Mouse (Mus musculus) heart, embryonic 13.5 days (tissue): ENCODE measurements around the gene Wdr5. TPM values are rescaled to one million over a fixed set of nuclear protein-coding genes. Genes with fewer than 3 reads are reported as not detected.

Source experiments
- ATAC-seq: fragments of 200-750 bp; cut with Nextera tagmentation; 2 replicates; pipeline ENCODE4 v1.8.0; 2017; ENCODE audit warnings: moderate TSS enrichment; ENCODE audit not compliant: insufficient number of reproducible peaks, low FRiP score, low TSS enrichment; ENCODE audit errors: extremely low read depth
- H3K27ac ChIP-seq: fragments of 300-500 bp; sonication (generic); replicated peaks from 2 replicates; pipeline ENCODE4 v1.5.1; 2015; ENCODE audit warnings: moderate library complexity, mild to moderate bottlenecking, inconsistent platforms
- H3K27me3 ChIP-seq: fragments of 300-500 bp; sonication (generic); replicated peaks from 2 replicates; pipeline ENCODE4 v1.6.1; 2015; ENCODE audit warnings: mild to moderate bottlenecking, inconsistent platforms
- H3K36me3 ChIP-seq: fragments of 300-500 bp; sonication (generic); 2 replicates; pipeline ENCODE4 v1.6.1; 2015; ENCODE audit warnings: mild to moderate bottlenecking, inconsistent platforms
- H3K4me1 ChIP-seq: fragments of 300-500 bp; sonication (generic); 2 replicates; pipeline ENCODE4 v1.6.1; 2015; ENCODE audit warnings: inconsistent platforms
- H3K4me2 ChIP-seq: fragments of 300-500 bp; sonication (generic); 2 replicates; pipeline ENCODE4 v1.6.1; 2015; ENCODE audit warnings: inconsistent platforms, mild to moderate bottlenecking, moderate library complexity
- H3K4me3 ChIP-seq: fragments of 300-500 bp; sonication (generic); 2 replicates; pipeline ENCODE4 v1.5.1; 2015; ENCODE audit warnings: moderate library complexity, mild to moderate bottlenecking, inconsistent platforms
- H3K9ac ChIP-seq: fragments of 300-500 bp; sonication (generic); 2 replicates; pipeline ENCODE4 v1.6.1; 2015; ENCODE audit warnings: inconsistent platforms, mild to moderate bottlenecking, moderate library complexity
- H3K9me3 ChIP-seq: fragments of 300-500 bp; sonication (generic); 2 replicates; pipeline ENCODE4 v1.6.1; 2016; ENCODE audit warnings: inconsistent platforms
- WGBS: fragments of 180-500 bp; shearing (Covaris S2); methylation state at CpG from one replicate; pipeline ENCODE4 v1.1.7; 2015; ENCODE audit warnings: mixed read lengths; 5-methylcytosine and 5-hydroxymethylcytosine counted together
- polyA plus RNA-seq: library from polyadenylated mRNA; unstranded; fragments of >200 nt; fragmentation: Nextera tagmentation; extraction: Ambion mirVana; gene quantifications from 2 replicates; pipeline ENCODE4 v1.2.1, GENCODE M21; 2015

Gene Wdr5
- 29.3 and 30.3 TPM in 2 replicates for polyA plus RNA-seq

GRCm38 (mm10) chr2:27514639-27515328, at the start of gene Wdr5:
TSS of gene Wdr5 (plus strand) at chr2:27515157.
- Histone ChIP-seq H3K4me1 (peaks cover 30% of the 10 kb centered on the region), H3K27me3 (no peaks in the 10 kb centered on the region), H3K4me2 (peak within 1 kb of the TSS; percentile 97), H3K27ac (peak within 1 kb of the TSS; percentile 88), H3K36me3 (peaks cover 18% of the 10 kb centered on the region), H3K9ac (peak within 1 kb of the TSS; percentile 94), H3K4me3 (peak within 1 kb of the TSS; percentile 79), H3K9me3 (no peaks in the 10 kb centered on the region)
- WGBS: under 1% methylated on average over 57 of the region's 57 CpGs
- ATAC-seq: peak; percentile 80

GRCm38 (mm10) chr2:27469292-27469990, 45.5 kb upstream of the Wdr5 start:
- ATAC-seq: no peak
- Histone ChIP-seq H3K4me1 (peaks cover 78% of the 10 kb centered on the region), H3K9ac (peak overlapping the region; percentile 64), H3K4me3 (no peak overlapping the region), H3K4me2 (no peak overlapping the region), H3K36me3 (peaks cover 47% of the 10 kb centered on the region), H3K27ac (no peak overlapping the region), H3K9me3 (no peaks in the 10 kb centered on the region), H3K27me3 (no peaks in the 10 kb centered on the region)
- WGBS: 69% methylated on average over 4 of the region's 4 CpGs

- no peaks in the 10 kb centered on the region for H3K9me3 ChIP-seq
- ATAC-seq: no peak
- no peaks in the 10 kb centered on the region for H3K27me3 ChIP-seq
- peaks cover 42% of the 10 kb centered on the region for H3K36me3 ChIP-seq
- H3K4me1 ChIP-seq: peaks cover 78% of the 10 kb centered on the region
- no peak overlapping the region for H3K4me3 ChIP-seq
- peak overlapping the region; percentile 50 for H3K9ac ChIP-seq
- 58% methylated on average over 3 of the region's 3 CpGs for WGBS
- H3K27ac ChIP-seq: no peak overlapping the region
- no peak overlapping the region for H3K4me2 ChIP-seq
These were observed 45.0 kb upstream of the Wdr5 start for GRCm38 (mm10) chr2:27469991-27470355.

- H3K9ac ChIP-seq: peak overlapping the region; percentile 50; the same call in 1 of the 2 replicates
- no peaks in the 10 kb centered on the region for H3K27me3 ChIP-seq
- H3K9me3 ChIP-seq: no peaks in the 10 kb centered on the region
- H3K4me2 ChIP-seq: no peak overlapping the region
- no peak overlapping the region for H3K27ac ChIP-seq
- H3K4me1 ChIP-seq: peaks cover 78% of the 10 kb centered on the region
- H3K4me3 ChIP-seq: no peak overlapping the region
- 69% methylated on average over 2 of the region's 2 CpGs for WGBS
- no peak for ATAC-seq
- peaks cover 38% of the 10 kb centered on the region for H3K36me3 ChIP-seq
These were observed 44.4 kb upstream of the Wdr5 start for GRCm38 (mm10) chr2:27470535-27470934.

- no peak overlapping the region for H3K4me3 ChIP-seq
- peaks cover 31% of the 10 kb centered on the region for H3K36me3 ChIP-seq
- H3K27me3 ChIP-seq: no peaks in the 10 kb centered on the region
- no peaks in the 10 kb centered on the region for H3K9me3 ChIP-seq
- 0 out of 2 replicates have a peak overlapping the region, but pooled peaks have one; percentile 37 for H3K9ac ChIP-seq
- H3K4me2 ChIP-seq: no peak overlapping the region
- H3K27ac ChIP-seq: no peak overlapping the region
- peaks cover 78% of the 10 kb centered on the region for H3K4me1 ChIP-seq
- no peak for ATAC-seq
These were observed 43.8 kb upstream of the Wdr5 start for GRCm38 (mm10) chr2:27471170-27471584.

- H3K4me3 ChIP-seq: peak overlapping the region; percentile 99
- ATAC-seq: no peak
- peak overlapping the region; percentile 99 for H3K9ac ChIP-seq
- peak overlapping the region; percentile 97 for H3K27ac ChIP-seq
- H3K4me1 ChIP-seq: peaks cover 71% of the 10 kb centered on the region
- peaks cover 17% of the 10 kb centered on the region for H3K36me3 ChIP-seq
- H3K4me2 ChIP-seq: peak overlapping the region; percentile 86
- 45% methylated on average over 7 of the region's 7 CpGs for WGBS
- H3K27me3 ChIP-seq: no peaks in the 10 kb centered on the region
- H3K9me3 ChIP-seq: no peaks in the 10 kb centered on the region
These were observed 41.7 kb upstream of the Wdr5 start for GRCm38 (mm10) chr2:27473061-27473765.

- Histone ChIP-seq H3K36me3 (peaks cover 15% of the 10 kb centered on the region), H3K4me1 (peaks cover 64% of the 10 kb centered on the region), H3K27ac (peak overlapping the region; percentile 97), H3K4me3 (peak overlapping the region; percentile 99), H3K4me2 (peak overlapping the region; percentile 86), H3K27me3 (no peaks in the 10 kb centered on the region), H3K9me3 (no peaks in the 10 kb centered on the region), H3K9ac (peak overlapping the region; percentile 99)
- ATAC-seq: no peak
- 28% methylated on average over 4 of the region's 4 CpGs for WGBS
These were observed 41.0 kb upstream of the Wdr5 start for GRCm38 (mm10) chr2:27473911-27474310.

GRCm38 (mm10) chr2:27474621-27475484, 40.1 kb upstream of the Wdr5 start:
- Histone ChIP-seq H3K4me3 (peak overlapping the region; percentile 99), H3K4me2 (peak overlapping the region; percentile 86), H3K9ac (peak overlapping the region; percentile 99), H3K27me3 (no peaks in the 10 kb centered on the region), H3K27ac (peak overlapping the region; percentile 97), H3K9me3 (no peaks in the 10 kb centered on the region), H3K4me1 (peaks cover 55% of the 10 kb centered on the region), H3K36me3 (peaks cover 15% of the 10 kb centered on the region)
- no peak for ATAC-seq
- under 1% methylated on average over 78 of the region's 84 CpGs for WGBS

- peak; percentile 88 for ATAC-seq
- H3K27ac ChIP-seq: peak overlapping the region; percentile 97
- no peaks in the 10 kb centered on the region for H3K9me3 ChIP-seq
- under 1% methylated on average over 88 of the region's 96 CpGs for WGBS
- H3K4me2 ChIP-seq: peak overlapping the region; percentile 86
- H3K9ac ChIP-seq: peak overlapping the region; percentile 99
- H3K4me1 ChIP-seq: peaks cover 46% of the 10 kb centered on the region
- H3K27me3 ChIP-seq: no peaks in the 10 kb centered on the region
- H3K4me3 ChIP-seq: peak overlapping the region; percentile 99
- peaks cover 15% of the 10 kb centered on the region for H3K36me3 ChIP-seq
These were observed 39.3 kb upstream of the Wdr5 start for GRCm38 (mm10) chr2:27475495-27476302.
